Mouse (Mus musculus): ENCODE data around the gene Lenep. TPM values are rescaled to one million over a fixed set of nuclear protein-coding genes. Genes with fewer than 3 reads are reported as not detected.

Lenep gene
- polyA plus RNA-seq (2015; fragmentation: Nextera tagmentation; extraction: Ambion mirVana), result 0.64 and 0.82 TPM in 2 replicates

DNA sequence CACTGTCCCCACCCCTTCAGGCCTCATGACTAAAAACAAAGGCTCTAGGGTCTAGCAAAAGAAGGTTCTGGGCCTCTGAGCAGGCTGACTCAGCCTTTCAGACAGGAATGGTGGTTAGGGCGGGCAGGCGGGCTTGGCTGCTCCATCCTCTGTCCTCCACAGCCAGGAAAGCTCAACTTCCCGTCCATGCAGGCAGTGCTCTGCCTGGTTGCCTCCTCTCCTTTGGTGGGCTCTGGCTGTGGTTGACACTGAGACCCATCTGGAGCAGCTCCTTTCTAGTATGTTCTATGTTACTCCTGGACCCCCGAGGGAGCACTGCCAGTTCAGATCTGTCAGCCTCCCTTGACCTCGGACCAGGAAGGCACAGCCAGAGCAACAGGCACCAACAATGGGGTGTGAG is at the start of gene Lenep:
TSS of gene Lenep (minus strand) at position 101 of the 400 bp plus-strand sequence.
- peaks cover 42% of the 10 kb centered on the region for H3K36me3 ChIP-seq
- ATAC-seq (replicated peaks), result no peak
- WGBS, result 76% methylated on average over 5 of the region's 5 CpGs

DNA sequence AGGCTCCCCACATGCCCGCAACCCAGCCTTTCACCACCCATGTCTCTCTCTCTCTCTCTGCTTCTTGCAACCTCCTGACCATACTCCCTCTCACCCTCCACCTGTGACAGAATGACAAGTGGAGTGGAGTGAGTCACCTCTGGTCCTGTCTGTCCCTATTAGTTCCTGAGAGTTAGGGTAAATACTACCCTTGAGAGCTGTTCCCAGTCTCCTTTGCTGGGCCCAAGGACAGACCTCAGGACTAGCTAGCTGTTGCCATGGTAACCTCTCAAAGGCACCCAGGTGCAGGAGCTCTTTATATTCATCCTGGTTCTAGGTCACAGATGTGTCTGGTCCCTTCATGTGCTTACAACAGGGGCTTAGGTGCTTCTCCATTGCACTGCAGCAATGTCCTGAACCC is 49.3 kb upstream of the Lenep start:
- Histone ChIP-seq H3K4me2 (replicated peaks) (no peak overlapping the region), H3K4me1 (no peaks in the 10 kb centered on the region), H3K4me3 (no peak overlapping the region), H3K27ac (replicated peaks) (no peak overlapping the region), H3K27me3 (no peaks in the 10 kb centered on the region), H3K9me3 (no peaks in the 10 kb centered on the region), H3K9ac (replicated peaks) (no peak overlapping the region), H3K36me3 (no peaks in the 10 kb centered on the region)
- WGBS, result 100% methylated on average over 1 of the region's 1 CpGs
- ATAC-seq (replicated peaks), result no peak

More for the DNA sequence above, at the start of gene Lenep:
- Histone ChIP-seq H3K9ac (replicated peaks) (no peak within 1 kb of the TSS), H3K4me2 (replicated peaks) (no peak within 1 kb of the TSS), H3K27me3 (no peaks in the 10 kb centered on the region), H3K27ac (replicated peaks) (no peak within 1 kb of the TSS), H3K4me3 (no peak within 1 kb of the TSS), H3K9me3 (no peaks in the 10 kb centered on the region), H3K4me1 (peaks cover 4% of the 10 kb centered on the region; the same call in 1 of the 2 replicates)

DNA sequence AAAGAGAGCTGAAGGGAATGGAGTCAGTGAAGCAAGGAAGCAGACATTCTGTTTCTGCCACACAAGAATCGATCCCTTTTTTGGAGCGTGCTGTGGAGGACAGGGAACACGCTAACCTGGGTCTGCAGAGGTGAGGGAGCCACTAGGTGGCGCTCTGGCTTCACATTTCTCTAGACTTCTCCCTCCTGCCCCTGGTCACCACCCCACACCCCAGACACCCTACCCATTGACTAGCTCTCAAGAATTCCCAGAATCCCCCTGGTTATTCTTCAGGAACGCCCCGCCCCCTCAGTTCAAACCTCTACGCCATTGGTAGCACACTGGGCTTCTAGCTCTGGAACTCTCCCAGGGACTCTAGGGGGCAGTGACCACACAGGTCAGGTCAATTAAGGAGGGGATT is 46.9 kb upstream of the Lenep start:
- Histone ChIP-seq H3K4me3 (no peak overlapping the region), H3K27me3 (no peaks in the 10 kb centered on the region), H3K9me3 (no peaks in the 10 kb centered on the region), H3K27ac (replicated peaks) (no peak overlapping the region), H3K4me1 (no peaks in the 10 kb centered on the region), H3K36me3 (no peaks in the 10 kb centered on the region), H3K9ac (replicated peaks) (no peak overlapping the region), H3K4me2 (replicated peaks) (no peak overlapping the region)
- peak; percentile 49 for ATAC-seq (replicated peaks)
- 42% methylated on average over 7 of the region's 7 CpGs for WGBS

DNA sequence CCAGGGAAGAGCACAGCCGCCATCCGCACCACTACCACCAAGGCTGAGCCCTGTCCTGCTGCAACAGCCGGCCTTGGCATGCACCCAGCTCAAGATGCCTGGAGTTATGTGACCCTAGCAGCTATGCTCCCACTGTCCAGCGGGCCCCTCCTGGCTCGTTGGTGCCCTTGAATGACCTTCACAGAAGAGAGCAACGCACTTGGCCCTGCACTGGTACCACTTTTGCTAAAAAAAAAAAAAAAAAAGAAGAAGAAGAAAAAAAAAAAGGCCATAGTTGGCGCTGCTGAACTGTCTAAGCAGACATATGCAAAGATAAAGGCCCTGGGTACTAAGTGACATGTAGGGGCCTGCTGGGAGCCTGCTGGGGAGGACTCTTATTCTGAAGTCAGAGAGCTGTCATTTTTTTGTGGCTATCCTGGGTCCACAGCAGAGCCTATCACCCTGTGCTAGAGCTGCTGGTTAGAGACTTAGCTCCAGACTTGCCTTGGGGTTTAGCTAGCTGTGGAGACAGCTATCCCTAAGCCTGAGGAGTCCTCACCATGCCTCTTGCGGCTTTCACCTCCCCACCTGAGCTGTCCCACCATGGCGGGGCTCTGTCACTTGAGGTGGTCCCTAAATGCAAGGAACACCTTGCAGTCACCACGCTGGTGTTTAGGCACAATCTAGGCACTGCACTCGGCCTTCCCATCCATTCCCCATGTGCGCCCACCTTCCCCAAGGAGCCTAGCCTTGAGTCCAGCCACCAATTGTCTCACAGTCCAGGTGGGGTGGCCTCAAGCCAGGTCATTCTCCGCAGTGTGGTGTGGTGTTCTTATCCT is 46.3 kb upstream of the Lenep start:
- Histone ChIP-seq H3K4me3 (no peak overlapping the region), H3K4me1 (no peaks in the 10 kb centered on the region), H3K27me3 (no peaks in the 10 kb centered on the region), H3K4me2 (replicated peaks) (no peak overlapping the region), H3K9ac (replicated peaks) (no peak overlapping the region), H3K36me3 (no peaks in the 10 kb centered on the region), H3K9me3 (no peaks in the 10 kb centered on the region), H3K27ac (replicated peaks) (no peak overlapping the region)
- WGBS, result 71% methylated on average over 13 of the region's 13 CpGs
- ATAC-seq (replicated peaks), result no peak

DNA sequence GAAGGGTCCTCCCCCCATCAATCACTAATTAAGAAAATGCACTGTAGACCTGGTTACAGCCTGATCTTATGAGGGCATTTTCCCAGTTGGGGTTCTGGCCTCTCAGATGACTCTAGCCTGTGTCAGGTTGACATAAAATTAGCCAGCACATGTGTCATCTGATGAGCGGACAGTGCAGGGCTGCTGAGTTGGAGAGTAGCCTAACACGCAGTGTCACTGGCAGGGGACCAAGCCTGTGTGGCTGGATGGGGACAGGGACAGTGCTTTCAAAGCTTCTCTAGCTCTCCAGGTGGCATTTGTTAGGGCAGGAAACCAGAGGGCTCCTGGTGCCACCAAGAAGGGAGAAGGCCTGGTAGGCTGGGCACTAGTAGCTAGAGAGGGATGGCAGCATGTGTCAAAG is 38.1 kb upstream of the Lenep start:
- no peak for ATAC-seq (replicated peaks)
- Histone ChIP-seq H3K27ac (replicated peaks) (no peak overlapping the region), H3K4me2 (replicated peaks) (no peak overlapping the region), H3K27me3 (no peaks in the 10 kb centered on the region), H3K4me3 (no peak overlapping the region), H3K9ac (replicated peaks) (no peak overlapping the region), H3K36me3 (no peaks in the 10 kb centered on the region), H3K4me1 (peaks cover 10% of the 10 kb centered on the region), H3K9me3 (no peaks in the 10 kb centered on the region)
- WGBS, result 92% methylated on average over 2 of the region's 2 CpGs

DNA sequence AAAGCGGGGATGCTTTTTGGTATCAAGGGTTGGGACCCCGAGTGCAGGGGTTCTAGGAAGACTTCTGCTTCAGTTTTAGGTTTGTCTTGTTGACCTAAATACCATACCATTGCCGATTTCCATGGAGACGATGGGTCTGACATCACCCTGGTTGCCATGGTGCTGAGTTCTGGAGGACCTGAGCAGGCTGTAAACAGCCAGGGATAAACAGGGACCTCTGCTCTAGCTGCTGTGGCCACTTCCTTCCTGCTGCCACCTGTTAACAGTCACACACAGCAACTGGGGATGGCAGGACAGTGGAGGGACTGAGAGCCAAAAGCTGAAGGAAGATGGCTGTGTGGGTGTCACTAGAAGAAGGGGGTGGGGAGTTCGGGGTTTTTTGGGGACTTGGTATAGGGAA is 34.7 kb upstream of the Lenep start:
- peaks cover 29% of the 10 kb centered on the region for H3K36me3 ChIP-seq
- WGBS, result 15% methylated on average over 5 of the region's 5 CpGs
- peak overlapping the region; percentile 20; the same call in 1 of the 2 replicates for H3K9ac ChIP-seq (replicated peaks)
- no peak overlapping the region for H3K27ac ChIP-seq (replicated peaks)
- H3K4me1 ChIP-seq, result peaks cover 12% of the 10 kb centered on the region
- H3K4me2 ChIP-seq (replicated peaks), result peak overlapping the region; percentile 37
- no peaks in the 10 kb centered on the region for H3K9me3 ChIP-seq
- H3K27me3 ChIP-seq, result no peaks in the 10 kb centered on the region
- peak; percentile 23; the same call in 1 of the 2 replicates for ATAC-seq (replicated peaks)
- H3K4me3 ChIP-seq, result peak overlapping the region; percentile 33

DNA sequence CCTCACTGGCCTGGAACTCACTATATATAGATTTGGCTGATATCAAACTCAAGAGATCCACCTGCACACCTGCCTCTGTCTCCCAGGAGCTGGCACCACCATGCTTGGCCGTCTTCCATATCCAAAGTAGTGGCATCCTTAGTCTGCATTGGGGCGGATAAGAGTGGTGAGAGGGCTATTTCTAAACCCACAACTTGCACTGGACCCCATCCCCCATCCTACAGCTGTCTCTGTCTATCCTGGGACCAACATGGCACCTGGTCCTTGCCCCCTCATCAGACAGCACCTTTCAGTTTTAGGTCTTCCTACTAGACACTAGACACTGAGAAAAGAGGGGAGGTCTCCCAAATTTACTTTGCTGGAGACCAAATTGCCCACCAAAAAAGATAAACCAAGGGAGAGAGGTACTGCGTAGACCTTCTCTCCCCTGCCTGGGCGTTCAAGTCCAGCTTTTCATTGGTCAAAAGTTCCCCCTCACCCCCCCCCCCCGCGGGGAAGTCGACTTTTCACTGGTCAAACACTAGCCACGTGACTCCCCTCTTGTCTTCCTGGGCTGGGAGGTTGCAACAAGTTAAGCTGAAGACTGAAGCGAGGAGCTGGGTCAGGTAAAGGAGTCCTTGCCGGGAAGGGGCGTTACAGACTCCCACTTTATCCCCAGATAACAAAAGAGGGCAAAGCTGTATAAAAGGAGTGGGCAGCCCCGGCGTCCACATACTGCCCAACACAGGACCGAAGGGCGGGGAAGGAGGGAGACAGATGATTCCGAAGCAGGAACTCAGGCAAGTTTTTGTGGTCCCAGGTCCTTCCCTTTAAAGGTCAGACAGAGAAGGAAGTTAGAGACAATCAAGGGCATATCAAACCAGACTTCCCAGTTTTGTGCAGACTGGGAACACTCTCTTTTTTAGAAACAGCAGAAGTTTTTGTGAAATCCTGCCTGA is 33.9 kb upstream of the Lenep start, which contains the start of gene Pbxip1:
TSS of gene Pbxip1 (plus strand) at position 531 of the 938 bp plus-strand sequence.
- Histone ChIP-seq H3K36me3 (peaks cover 31% of the 10 kb centered on the region), H3K4me1 (peaks cover 19% of the 10 kb centered on the region), H3K9me3 (no peaks in the 10 kb centered on the region), H3K4me3 (peak within 1 kb of the TSS; percentile 33), H3K4me2 (replicated peaks) (peak within 1 kb of the TSS; percentile 37), H3K9ac (replicated peaks) (peak within 1 kb of the TSS; percentile 20; the same call in 1 of the 2 replicates), H3K27ac (replicated peaks) (no peak within 1 kb of the TSS), H3K27me3 (no peaks in the 10 kb centered on the region)
- WGBS, result 4% methylated on average over 16 of the region's 16 CpGs
- ATAC-seq (replicated peaks), result peak; percentile 43; the same call in 1 of the 2 replicates

DNA sequence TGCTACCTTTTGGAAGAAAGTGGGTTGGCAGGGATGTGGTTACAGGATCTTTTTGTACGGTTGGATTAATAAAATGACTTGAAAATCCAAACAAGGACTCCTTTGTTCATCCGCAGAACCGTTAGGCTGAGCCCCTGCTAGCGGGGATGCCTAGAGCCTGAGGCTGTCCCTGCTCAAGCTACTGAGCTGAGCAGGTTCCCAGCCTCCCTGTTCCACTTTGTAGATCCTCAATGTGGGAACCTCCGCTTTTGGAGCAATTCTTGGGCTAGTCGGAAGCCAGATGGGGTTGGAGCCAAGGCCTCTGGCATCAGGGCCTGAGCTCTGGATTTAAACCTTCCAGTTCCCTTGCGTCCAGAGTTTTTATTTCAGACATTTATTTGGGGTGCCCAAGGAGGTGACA is 32.4 kb upstream of the Lenep start:
- Histone ChIP-seq H3K9me3 (no peaks in the 10 kb centered on the region), H3K27me3 (no peaks in the 10 kb centered on the region), H3K4me3 (no peak overlapping the region), H3K4me1 (peaks cover 28% of the 10 kb centered on the region), H3K36me3 (peaks cover 31% of the 10 kb centered on the region), H3K27ac (replicated peaks) (peak overlapping the region; percentile 25), H3K9ac (replicated peaks) (no peak overlapping the region), H3K4me2 (replicated peaks) (no peak overlapping the region)
- no peak for ATAC-seq (replicated peaks)
- WGBS, result 41% methylated on average over 7 of the region's 7 CpGs

DNA sequence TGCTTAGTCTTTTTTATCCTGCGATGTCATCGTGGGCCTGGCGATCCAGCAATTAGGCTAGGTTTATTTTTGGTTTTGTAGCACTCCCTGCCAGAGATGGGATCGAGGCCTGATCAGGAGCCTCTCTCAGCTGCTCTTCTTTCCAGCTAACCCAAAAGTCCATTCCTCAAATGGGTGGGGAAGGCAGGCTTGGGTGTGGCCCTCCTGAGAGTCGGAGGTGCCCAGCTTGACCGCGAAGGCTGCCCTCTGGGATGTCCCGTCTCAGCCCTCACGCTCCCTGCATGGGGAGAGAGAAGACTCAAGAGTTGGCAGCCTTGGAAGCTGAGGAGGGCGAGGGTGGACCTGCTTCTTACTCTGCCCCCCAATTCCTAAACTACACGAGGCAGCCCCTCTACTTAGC is 31.9 kb upstream of the Lenep start:
- peaks cover 30% of the 10 kb centered on the region for H3K4me1 ChIP-seq
- H3K4me2 ChIP-seq (replicated peaks), result no peak overlapping the region
- ATAC-seq (replicated peaks), result no peak
- H3K9me3 ChIP-seq, result no peaks in the 10 kb centered on the region
- 79% methylated on average over 11 of the region's 11 CpGs for WGBS
- H3K4me3 ChIP-seq, result no peak overlapping the region
- no peaks in the 10 kb centered on the region for H3K27me3 ChIP-seq
- peak overlapping the region; percentile 25; the same call in 1 of the 2 replicates for H3K27ac ChIP-seq (replicated peaks)
- H3K36me3 ChIP-seq, result peaks cover 31% of the 10 kb centered on the region
- no peak overlapping the region for H3K9ac ChIP-seq (replicated peaks)

DNA sequence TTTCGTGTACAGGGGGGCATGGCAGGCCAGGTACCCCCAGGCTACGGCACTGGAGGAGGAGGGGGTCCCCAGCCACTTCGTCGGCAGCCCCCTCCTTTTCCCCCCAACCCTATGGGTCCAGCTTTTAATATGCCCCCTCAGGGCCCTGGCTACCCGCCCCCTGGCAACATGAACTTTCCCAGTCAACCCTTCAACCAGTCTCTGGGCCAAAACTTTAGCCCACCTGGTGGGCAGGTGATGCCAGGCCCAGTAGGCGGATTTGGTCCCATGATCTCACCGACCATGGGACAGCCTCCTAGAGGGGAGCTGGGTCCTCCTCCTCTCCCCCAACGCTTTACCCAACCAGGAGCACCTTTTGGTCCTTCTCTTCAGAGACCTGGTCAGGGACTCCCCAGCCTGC is 30.0 kb upstream of the Lenep start:
- no peak for ATAC-seq (replicated peaks)
- Histone ChIP-seq H3K4me3 (no peak overlapping the region), H3K4me1 (peaks cover 30% of the 10 kb centered on the region), H3K9me3 (no peaks in the 10 kb centered on the region), H3K27ac (replicated peaks) (no peak overlapping the region), H3K27me3 (no peaks in the 10 kb centered on the region), H3K4me2 (replicated peaks) (no peak overlapping the region), H3K9ac (replicated peaks) (no peak overlapping the region), H3K36me3 (peaks cover 31% of the 10 kb centered on the region)
- 96% methylated on average over 8 of the region's 8 CpGs for WGBS

DNA sequence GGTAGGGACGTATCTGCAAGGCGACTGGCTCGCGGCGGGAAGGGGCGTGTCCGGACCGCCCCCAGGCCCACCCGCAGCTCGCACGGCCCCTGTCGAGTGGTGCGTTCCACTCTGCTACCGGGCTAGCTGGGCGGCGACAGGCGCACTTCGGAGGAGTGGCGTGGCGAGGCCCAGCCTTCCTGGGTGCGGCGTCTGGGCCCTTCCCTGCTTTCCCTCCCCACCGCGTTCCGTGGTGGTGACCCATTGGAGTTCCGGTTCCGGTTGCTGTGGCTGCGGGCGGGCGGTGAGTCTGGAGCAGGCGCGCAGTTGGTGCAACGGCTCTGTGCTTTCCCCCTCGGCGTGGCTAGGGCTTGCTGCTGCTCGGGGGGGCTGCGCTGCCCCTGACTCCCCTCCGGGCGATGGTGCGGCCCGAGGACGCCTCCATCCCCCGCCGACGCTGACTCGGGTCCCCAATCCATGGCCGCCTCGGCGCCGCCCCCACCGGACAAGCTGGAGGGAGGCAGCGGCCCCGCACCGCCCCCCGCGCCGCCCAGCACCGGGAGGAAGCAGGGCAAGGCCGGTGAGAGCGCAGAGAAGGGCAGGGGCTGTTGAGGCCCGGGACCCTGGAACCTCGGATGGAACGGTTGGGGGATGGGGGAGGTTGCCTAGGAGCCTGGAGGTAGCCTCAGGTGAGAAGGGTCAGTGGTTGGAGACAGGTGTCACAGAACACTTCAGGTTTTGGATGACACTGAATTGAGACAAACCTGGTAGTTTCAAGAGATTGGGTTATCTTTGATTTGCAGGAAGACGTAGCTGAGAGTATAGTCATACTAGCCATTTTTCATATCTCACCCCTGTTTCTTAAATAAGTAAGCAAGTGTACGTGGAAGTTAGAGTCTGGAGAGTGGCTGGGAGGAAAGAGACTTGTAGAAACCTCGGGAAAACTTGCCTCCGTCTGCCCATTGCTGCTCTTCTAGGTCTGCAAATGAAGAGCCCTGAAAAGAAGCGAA is 27.9 kb upstream of the Lenep start, which contains the start of gene Pygo2:
TSS of gene Pygo2 (plus strand) at position 44 of the 989 bp plus-strand sequence.
- WGBS, result 3% methylated on average over 61 of the region's 68 CpGs
- peak within 1 kb of the TSS; percentile 90 for H3K9ac ChIP-seq (replicated peaks)
- ATAC-seq (replicated peaks), result peak; percentile 97
- H3K9me3 ChIP-seq, result no peaks in the 10 kb centered on the region
- H3K27me3 ChIP-seq, result no peaks in the 10 kb centered on the region
- H3K4me3 ChIP-seq, result peak within 1 kb of the TSS; percentile 90
- H3K4me1 ChIP-seq, result peaks cover 20% of the 10 kb centered on the region
- peaks cover 31% of the 10 kb centered on the region for H3K36me3 ChIP-seq
- peak within 1 kb of the TSS; percentile 78 for H3K4me2 ChIP-seq (replicated peaks)
- peak within 1 kb of the TSS; percentile 90 for H3K27ac ChIP-seq (replicated peaks)
